Mouse (Mus musculus): ENCODE results near the gene Bbs1. TPM values are rescaled to one million over a fixed set of nuclear protein-coding genes. Genes with fewer than 3 reads are reported as not detected.

Bbs1 gene
- total and polyA plus RNA-seq, 2 experiments: 0.65 to 0.95 TPM

- Histone ChIP-seq H3K4me3 (ENCODE audit: insufficient read depth, low read depth, low read length) (peak within 1 kb of the TSS; percentile 74), H3K9ac (ENCODE audit: low read depth, low read length) (peak within 1 kb of the TSS; percentile 82), H3K27me3 (ENCODE audit: control insufficient read depth, insufficient read depth, low read length) (no peaks in the 10 kb centered on the region), H3K4me1 (ENCODE audit: control insufficient read depth, insufficient read depth, low read length) (peaks cover 18% of the 10 kb centered on the region; the same call in 1 of the 2 replicates), H3K79me2 (ENCODE audit: control insufficient read depth, insufficient read depth, low read length) (peaks cover 9% of the 10 kb centered on the region; the same call in 1 of the 2 replicates), H3K27ac (replicated peaks; ENCODE audit: insufficient read depth, low read depth, low read length) (peak within 1 kb of the TSS; percentile 92), H3K36me3 (ENCODE audit: control insufficient read depth, insufficient read depth, low read length) (peaks cover 3% of the 10 kb centered on the region; the same call in 1 of the 2 replicates)
- 1% methylated on average over 25 of the region's 25 CpGs for WGBS
- TF ChIP-seq CTCF (IDR thresholded peaks at IDR 0.05; ENCODE audit: low read depth, low read length): 0 out of 2 replicates have a peak, but pooled peaks have one; percentile 15
- TF ChIP-seq POLR2A (IDR thresholded peaks at IDR 0.05; ENCODE audit: extremely low read depth, insufficient read depth, low read length): peak; percentile 94
- peak; percentile 92 for DNase-seq (ENCODE audit: extremely low read depth, low read depth, low spot score)
Observed at GRCm38 (mm10) chr19:4839149-4839548, 67.3 kb downstream of the Bbs1 start, which contains the start of the genes Ccs and Ccdc87. Gene Ccs (minus strand): TSS chr19:4839332. Gene Ccdc87 (plus strand): TSS chr19:4839366.

- Histone ChIP-seq H3K4me1 (ENCODE audit: control insufficient read depth, insufficient read depth, low read length) (peaks cover 20% of the 10 kb centered on the region; the same call in 1 of the 2 replicates), H3K27ac (replicated peaks; ENCODE audit: insufficient read depth, low read depth, low read length) (peak overlapping the region; percentile 92), H3K9ac (ENCODE audit: low read depth, low read length) (peak overlapping the region; percentile 82), H3K79me2 (ENCODE audit: control insufficient read depth, insufficient read depth, low read length) (peaks cover 11% of the 10 kb centered on the region; the same call in 1 of the 2 replicates), H3K4me3 (ENCODE audit: insufficient read depth, low read depth, low read length) (peak overlapping the region; percentile 66), H3K36me3 (ENCODE audit: control insufficient read depth, insufficient read depth, low read length) (peaks cover 5% of the 10 kb centered on the region; the same call in 1 of the 2 replicates), H3K27me3 (ENCODE audit: control insufficient read depth, insufficient read depth, low read length) (no peaks in the 10 kb centered on the region)
- peak; percentile 48 for DNase-seq (ENCODE audit: extremely low read depth, low read depth, low spot score)
- WGBS: 3% methylated on average over 10 of the region's 10 CpGs
- TF ChIP-seq CTCF (IDR thresholded peaks at IDR 0.05; ENCODE audit: low read depth, low read length) (no peak), POLR2A (IDR thresholded peaks at IDR 0.05; ENCODE audit: extremely low read depth, insufficient read depth, low read length) (no peak)
Observed at GRCm38 (mm10) chr19:4838526-4839140, 67.8 kb downstream of the Bbs1 start.

- Histone ChIP-seq H3K27me3 (ENCODE audit: control insufficient read depth, insufficient read depth, low read length) (no peaks in the 10 kb centered on the region), H3K4me3 (ENCODE audit: insufficient read depth, low read depth, low read length) (no peak overlapping the region), H3K4me1 (ENCODE audit: control insufficient read depth, insufficient read depth, low read length) (peaks cover 25% of the 10 kb centered on the region; the same call in 1 of the 2 replicates), H3K27ac (replicated peaks; ENCODE audit: insufficient read depth, low read depth, low read length) (peak overlapping the region; percentile 94), H3K79me2 (ENCODE audit: control insufficient read depth, insufficient read depth, low read length) (peaks cover 16% of the 10 kb centered on the region; the same call in 1 of the 2 replicates), H3K36me3 (ENCODE audit: control insufficient read depth, insufficient read depth, low read length) (peaks cover 21% of the 10 kb centered on the region), H3K9ac (ENCODE audit: low read depth, low read length) (0 out of 2 replicates have a peak overlapping the region, but pooled peaks have one; percentile 52)
- DNase-seq (ENCODE audit: extremely low read depth, low read depth, low spot score): peak; percentile 83
- TF ChIP-seq CTCF (IDR thresholded peaks at IDR 0.05; ENCODE audit: low read depth, low read length): no peak
- TF ChIP-seq POLR2A (IDR thresholded peaks at IDR 0.05; ENCODE audit: extremely low read depth, insufficient read depth, low read length): no peak
- 31% methylated on average over 6 of the region's 6 CpGs for WGBS
Observed at GRCm38 (mm10) chr19:4837049-4837448, 69.4 kb downstream of the Bbs1 start.

Other genes starting within 250 kb of the Bbs1 start
- 0.09 and 0.40 TPM in 2 replicates for gene Gm960, start 208.0 kb downstream of the Bbs1 start, total RNA-seq (2014; rRNA removed)
- 0.34 and 0.61 TPM in 2 replicates for gene Gm960, start 208.0 kb downstream of the Bbs1 start, polyA plus RNA-seq (2012; rRNA removed)
- 36.7 and 41.3 TPM in 2 replicates for gene Sptbn2, start 195.5 kb downstream of the Bbs1 start, total RNA-seq (2014; rRNA removed)
- gene Sptbn2, start 195.5 kb downstream of the Bbs1 start, polyA plus RNA-seq (2012; rRNA removed): 11.7 and 12.9 TPM in 2 replicates
- 19.9 and 20.3 TPM in 2 replicates for gene Rbm4b, start 150.1 kb downstream of the Bbs1 start, total RNA-seq (2014; rRNA removed)
- 6.8 and 7.9 TPM in 2 replicates for gene Rbm4b, start 150.1 kb downstream of the Bbs1 start, polyA plus RNA-seq (2012; rRNA removed)
- gene Rbm4, start 112.7 kb downstream of the Bbs1 start, total RNA-seq (2014; rRNA removed): 58.4 and 67.7 TPM in 2 replicates
- gene Rbm4, start 112.7 kb downstream of the Bbs1 start, polyA plus RNA-seq (2012; rRNA removed): 25.7 and 32.8 TPM in 2 replicates
- gene Gm21992, start 95.0 kb downstream of the Bbs1 start, total RNA-seq (2014; rRNA removed): 4.8 and 9.9 TPM in 2 replicates
- 22.3 and 23.6 TPM in 2 replicates for gene Gm21992, start 95.0 kb downstream of the Bbs1 start, polyA plus RNA-seq (2012; rRNA removed)
- gene Rbm14, start 95.0 kb downstream of the Bbs1 start, total RNA-seq (2014; rRNA removed): 9.0 and 12.6 TPM in 2 replicates
- 18.4 and 26.1 TPM in 2 replicates for gene Rbm14, start 95.0 kb downstream of the Bbs1 start, polyA plus RNA-seq (2012; rRNA removed)
- 146 and 174 TPM in 2 replicates for gene Ccs, start 67.3 kb downstream of the Bbs1 start, total RNA-seq (2014; rRNA removed)
- gene Ccs, start 67.3 kb downstream of the Bbs1 start, polyA plus RNA-seq (2012; rRNA removed): 245 and 254 TPM in 2 replicates
- gene Ccdc87, start 67.3 kb downstream of the Bbs1 start, total RNA-seq (2014; rRNA removed): not detected in 2 replicates
- not detected in 2 replicates for gene Ccdc87, start 67.3 kb downstream of the Bbs1 start, polyA plus RNA-seq (2012; rRNA removed)
- gene Ctsf, start 51.5 kb downstream of the Bbs1 start, total RNA-seq (2014; rRNA removed): 44.1 and 55.0 TPM in 2 replicates
- gene Ctsf, start 51.5 kb downstream of the Bbs1 start, polyA plus RNA-seq (2012; rRNA removed): 69.4 and 88.9 TPM in 2 replicates
- 1.1 TPM in 1 of 2 replicates, not detected in the other for gene Actn3, start 28.7 kb downstream of the Bbs1 start, total RNA-seq (2014; rRNA removed)
- 0.11 TPM in 1 of 2 replicates, not detected in the other for gene Actn3, start 28.7 kb downstream of the Bbs1 start, polyA plus RNA-seq (2012; rRNA removed)
- gene Zdhhc24, start 28.0 kb downstream of the Bbs1 start, total RNA-seq (2014; rRNA removed): 2.5 and 3.4 TPM in 2 replicates
- gene Zdhhc24, start 28.0 kb downstream of the Bbs1 start, polyA plus RNA-seq (2012; rRNA removed): 4.8 and 7.7 TPM in 2 replicates
- 52.1 and 69.7 TPM in 2 replicates for gene Dpp3, start 21.7 kb upstream of the Bbs1 start, total RNA-seq (2014; rRNA removed)
- 121 and 122 TPM in 2 replicates for gene Dpp3, start 21.7 kb upstream of the Bbs1 start, polyA plus RNA-seq (2012; rRNA removed)
- 1.0 and 3.4 TPM in 2 replicates for gene Peli3, start 36.5 kb upstream of the Bbs1 start, total RNA-seq (2014; rRNA removed)
- gene Peli3, start 36.5 kb upstream of the Bbs1 start, polyA plus RNA-seq (2012; rRNA removed): 1.4 and 2.6 TPM in 2 replicates
- gene Mrpl11, start 55.5 kb upstream of the Bbs1 start, total RNA-seq (2014; rRNA removed): 40.0 and 46.4 TPM in 2 replicates
- 27.6 and 30.7 TPM in 2 replicates for gene Mrpl11, start 55.5 kb upstream of the Bbs1 start, polyA plus RNA-seq (2012; rRNA removed)
- gene Npas4, start 83.7 kb upstream of the Bbs1 start, total RNA-seq (2014; rRNA removed): not detected in 2 replicates
- gene Npas4, start 83.7 kb upstream of the Bbs1 start, polyA plus RNA-seq (2012; rRNA removed): not detected in 2 replicates
- gene Slc29a2, start 117.2 kb upstream of the Bbs1 start, total RNA-seq (2014; rRNA removed): 0.28 and 0.34 TPM in 2 replicates
- gene Slc29a2, start 117.2 kb upstream of the Bbs1 start, polyA plus RNA-seq (2012; rRNA removed): 1.7 and 2.3 TPM in 2 replicates
- 11.8 and 13.2 TPM in 2 replicates for gene B4gat1, start 132.2 kb upstream of the Bbs1 start, total RNA-seq (2014; rRNA removed)
- gene B4gat1, start 132.2 kb upstream of the Bbs1 start, polyA plus RNA-seq (2012; rRNA removed): 20.1 and 20.4 TPM in 2 replicates
- gene AC124502.3, start 132.3 kb upstream of the Bbs1 start, total RNA-seq (2014; rRNA removed): 2.1 and 3.7 TPM in 2 replicates
- 0.07 and 0.09 TPM in 2 replicates for gene AC124502.3, start 132.3 kb upstream of the Bbs1 start, polyA plus RNA-seq (2012; rRNA removed)
- gene Brms1, start 134.7 kb upstream of the Bbs1 start, total RNA-seq (2014; rRNA removed): 13.2 and 13.8 TPM in 2 replicates
- 22.6 TPM in 2 replicates for gene Brms1, start 134.7 kb upstream of the Bbs1 start, polyA plus RNA-seq (2012; rRNA removed)
- gene Rin1, start 143.9 kb upstream of the Bbs1 start, total RNA-seq (2014; rRNA removed): 0.09 and 0.20 TPM in 2 replicates
- gene Rin1, start 143.9 kb upstream of the Bbs1 start, polyA plus RNA-seq (2012; rRNA removed): 0.40 and 0.78 TPM in 2 replicates
- gene Cd248, start 161.4 kb upstream of the Bbs1 start, total RNA-seq (2014; rRNA removed): 0.18 and 0.54 TPM in 2 replicates
- 0.57 and 0.98 TPM in 2 replicates for gene Cd248, start 161.4 kb upstream of the Bbs1 start, polyA plus RNA-seq (2012; rRNA removed)
- gene Tmem151a, start 178.9 kb upstream of the Bbs1 start, total RNA-seq (2014; rRNA removed): under 0.01 TPM in 2 replicates
- gene Tmem151a, start 178.9 kb upstream of the Bbs1 start, polyA plus RNA-seq (2012; rRNA removed): 0.24 and 0.26 TPM in 2 replicates
- 79.3 and 85.7 TPM in 2 replicates for gene Yif1a, start 181.9 kb upstream of the Bbs1 start, total RNA-seq (2014; rRNA removed)
- gene Yif1a, start 181.9 kb upstream of the Bbs1 start, polyA plus RNA-seq (2012; rRNA removed): 188 and 215 TPM in 2 replicates
- gene Cnih2, start 191.9 kb upstream of the Bbs1 start, total RNA-seq (2014; rRNA removed): not detected in 2 replicates
- gene Cnih2, start 191.9 kb upstream of the Bbs1 start, polyA plus RNA-seq (2012; rRNA removed): 0.12 and 0.19 TPM in 2 replicates
- 82.1 and 98.7 TPM in 2 replicates for gene Rab1b, start 200.4 kb upstream of the Bbs1 start, total RNA-seq (2014; rRNA removed)
- gene Rab1b, start 200.4 kb upstream of the Bbs1 start, polyA plus RNA-seq (2012; rRNA removed): 165 and 169 TPM in 2 replicates
- gene Klc2, start 211.9 kb upstream of the Bbs1 start, total RNA-seq (2014; rRNA removed): 2.4 and 4.6 TPM in 2 replicates
- 8.7 and 12.3 TPM in 2 replicates for gene Klc2, start 211.9 kb upstream of the Bbs1 start, polyA plus RNA-seq (2012; rRNA removed)